Mouse (Mus musculus): Measurements from ENCODE around the gene Hecw2. TPM values are rescaled to one million over a fixed set of nuclear protein-coding genes. Genes with fewer than 3 reads are reported as not detected.

The Hecw2 gene
- total and polyA plus RNA-seq, 2 experiments from 2014 or later = 6.2 to 22.2 TPM

DNA sequence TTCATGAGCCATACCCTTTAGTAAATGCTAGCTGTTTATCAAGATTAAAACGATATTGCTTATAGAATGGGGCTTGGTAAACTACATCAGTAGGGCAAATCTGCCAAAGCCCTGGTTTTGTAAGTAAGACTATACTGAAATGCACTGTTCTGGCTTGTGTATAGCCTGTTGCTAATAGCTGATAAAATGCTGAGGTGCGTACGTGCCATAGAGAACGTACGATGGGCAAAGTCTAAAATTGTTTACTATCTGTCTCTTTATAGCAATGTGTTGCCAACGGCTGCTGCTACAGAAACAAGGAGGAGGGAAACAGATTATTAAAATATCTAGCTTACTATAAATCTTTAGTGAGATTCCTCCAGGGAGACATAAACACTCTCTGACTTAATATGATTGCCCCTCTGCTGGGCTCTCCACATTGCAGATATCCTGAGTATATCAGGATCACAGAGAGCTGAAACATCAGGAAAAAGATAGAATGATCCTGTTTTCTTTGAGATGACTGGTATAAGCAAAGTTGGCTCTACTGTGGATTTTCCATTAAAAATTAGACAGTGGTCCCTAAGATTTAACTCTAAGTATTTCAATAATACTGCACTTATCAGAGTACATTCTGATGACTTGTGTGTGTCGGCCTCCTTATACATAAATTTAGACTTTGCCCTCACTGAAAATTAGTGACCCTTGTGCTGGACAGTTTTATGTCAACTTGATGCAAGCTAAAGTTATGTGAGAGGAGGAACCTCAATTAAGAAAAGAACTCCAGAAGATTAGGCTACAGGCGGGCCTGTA lies 350.6 kb downstream of the Hecw2 start:
- Histone ChIP-seq H3K9me3 (ENCODE audit: low read length) (no peaks in the 10 kb centered on the region), H3K36me3 (ENCODE audit: insufficient read depth, low read length) (peaks cover 2% of the 10 kb centered on the region; the same call in 1 of the 2 replicates), H3K4me1 (ENCODE audit: insufficient read depth, low read length) (no peaks in the 10 kb centered on the region), H3K27me3 (ENCODE audit: insufficient read depth, low read length) (no peaks in the 10 kb centered on the region), H3K27ac (ENCODE audit: low read depth, low read length) (no peak overlapping the region), H3K4me2 (ENCODE audit: low read depth, low read length, poor library complexity, severe bottlenecking) (no peak overlapping the region), H3K9ac (replicated peaks; ENCODE audit: low read length, poor library complexity, severe bottlenecking) (no peak overlapping the region), H3K4me3 (ENCODE audit: low read depth, low read length) (no peak overlapping the region)
- 95% methylated on average over 8 of the region's 8 CpGs for WGBS
- DNase-seq (ENCODE audit: low spot score) (no peak), ATAC-seq (ENCODE audit: low FRiP score) (no peak)
- TF ChIP-seq CTCF (IDR thresholded peaks at IDR 0.05) = no peak

GRCm38 (mm10) chr1:53843051-53843450 lies 351.9 kb downstream of the Hecw2 start:
- no peak for TF ChIP-seq CTCF (IDR thresholded peaks at IDR 0.05)
- Histone ChIP-seq H3K4me2 (ENCODE audit: low read depth, low read length, poor library complexity, severe bottlenecking) (no peak overlapping the region), H3K4me1 (ENCODE audit: insufficient read depth, low read length) (no peaks in the 10 kb centered on the region), H3K27me3 (ENCODE audit: insufficient read depth, low read length) (no peaks in the 10 kb centered on the region), H3K27ac (ENCODE audit: low read depth, low read length) (no peak overlapping the region), H3K4me3 (ENCODE audit: low read depth, low read length) (no peak overlapping the region), H3K9me3 (ENCODE audit: low read length) (no peaks in the 10 kb centered on the region), H3K9ac (replicated peaks; ENCODE audit: low read length, poor library complexity, severe bottlenecking) (no peak overlapping the region), H3K36me3 (ENCODE audit: insufficient read depth, low read length) (peaks cover 5% of the 10 kb centered on the region; the same call in 1 of the 2 replicates)
- DNase-seq (ENCODE audit: low spot score) (no peak), ATAC-seq (ENCODE audit: low FRiP score) (no peak)
- WGBS = 88% methylated on average over 3 of the region's 3 CpGs

DNA sequence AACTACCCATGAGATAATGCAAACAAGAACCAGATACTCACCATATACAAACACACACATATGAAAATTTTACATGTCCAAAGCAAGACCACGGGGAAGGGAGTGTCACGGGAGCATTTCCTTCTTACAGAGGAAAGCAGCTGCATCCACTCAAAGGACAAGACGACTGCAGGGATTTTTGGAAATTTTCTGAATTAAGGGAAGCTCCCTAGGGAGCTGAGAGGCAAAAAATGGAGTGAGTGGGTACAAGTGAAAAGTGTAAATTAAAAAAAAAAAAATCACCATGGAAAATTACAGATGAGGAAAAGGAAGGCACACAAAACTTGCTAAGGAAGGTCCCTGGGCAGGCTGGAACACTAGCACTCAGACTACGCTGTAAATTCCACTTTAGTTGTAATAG lies 353.9 kb downstream of the Hecw2 start:
- WGBS = 66% methylated on average over 4 of the region's 4 CpGs
- no peak for TF ChIP-seq CTCF (IDR thresholded peaks at IDR 0.05)

GRCm38 (mm10) chr1:53839392-53839791 lies 355.6 kb downstream of the Hecw2 start:
- Histone ChIP-seq H3K36me3 (ENCODE audit: insufficient read depth, low read length) (peaks cover 5% of the 10 kb centered on the region; the same call in 1 of the 2 replicates), H3K27me3 (ENCODE audit: insufficient read depth, low read length) (no peaks in the 10 kb centered on the region), H3K27ac (ENCODE audit: low read depth, low read length) (no peak overlapping the region), H3K9me3 (ENCODE audit: low read length) (no peaks in the 10 kb centered on the region), H3K4me2 (ENCODE audit: low read depth, low read length, poor library complexity, severe bottlenecking) (no peak overlapping the region), H3K9ac (replicated peaks; ENCODE audit: low read length, poor library complexity, severe bottlenecking) (no peak overlapping the region), H3K4me3 (ENCODE audit: low read depth, low read length) (no peak overlapping the region), H3K4me1 (ENCODE audit: insufficient read depth, low read length) (no peaks in the 10 kb centered on the region)
- ATAC-seq (ENCODE audit: low FRiP score) (no peak), DNase-seq (ENCODE audit: low spot score) (no peak)
- WGBS = 71% methylated on average over 2 of the region's 2 CpGs
- no peak for TF ChIP-seq CTCF (IDR thresholded peaks at IDR 0.05)

More for the DNA sequence above, 353.9 kb downstream of the Hecw2 start:
- H3K4me3 ChIP-seq (ENCODE audit: low read depth, low read length) = no peak overlapping the region
- DNase-seq (ENCODE audit: low spot score) = no peak
- ATAC-seq (ENCODE audit: low FRiP score) = no peak
- H3K4me2 ChIP-seq (ENCODE audit: low read depth, low read length, poor library complexity, severe bottlenecking) = no peak overlapping the region
- no peaks in the 10 kb centered on the region for H3K27me3 ChIP-seq (ENCODE audit: insufficient read depth, low read length)
- H3K9ac ChIP-seq (replicated peaks; ENCODE audit: low read length, poor library complexity, severe bottlenecking) = no peak overlapping the region
- H3K27ac ChIP-seq (ENCODE audit: low read depth, low read length) = no peak overlapping the region
- no peaks in the 10 kb centered on the region for H3K9me3 ChIP-seq (ENCODE audit: low read length)
- no peaks in the 10 kb centered on the region for H3K4me1 ChIP-seq (ENCODE audit: insufficient read depth, low read length)
- H3K36me3 ChIP-seq (ENCODE audit: insufficient read depth, low read length) = peaks cover 5% of the 10 kb centered on the region; the same call in 1 of the 2 replicates

DNA sequence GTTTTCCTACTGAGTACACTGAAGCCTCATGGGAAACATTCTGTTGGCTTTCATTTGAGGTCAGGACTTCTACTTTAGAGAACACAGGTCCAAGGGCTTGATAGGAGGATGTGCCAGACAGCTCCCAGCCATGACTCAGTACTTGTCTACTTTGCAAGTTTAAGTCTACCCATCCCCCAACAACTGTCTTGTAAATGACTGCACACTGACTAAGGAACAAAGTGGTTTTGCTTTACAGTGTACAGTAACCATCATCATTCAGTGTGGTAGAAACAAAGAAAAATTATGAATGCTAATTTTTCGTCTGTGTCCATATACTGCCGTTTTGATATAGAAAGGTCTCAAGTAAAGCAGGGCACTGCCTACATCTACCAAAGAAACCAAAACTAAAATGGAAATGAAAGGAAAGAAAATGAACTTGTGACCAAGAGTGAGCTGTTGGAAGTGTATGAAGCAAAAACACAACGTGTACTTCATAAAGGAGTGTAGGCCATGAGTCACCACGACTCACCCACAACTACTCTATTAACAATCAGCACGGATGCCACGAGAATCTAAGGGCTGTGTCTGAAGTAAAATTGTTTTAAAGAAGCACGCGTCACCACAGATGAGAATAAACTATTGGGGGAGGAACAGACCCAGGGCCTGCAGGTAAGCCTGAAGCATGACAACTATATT lies 356.6 kb downstream of the Hecw2 start:
- Histone ChIP-seq H3K4me1 (ENCODE audit: insufficient read depth, low read length) (no peaks in the 10 kb centered on the region), H3K9ac (replicated peaks; ENCODE audit: low read length, poor library complexity, severe bottlenecking) (no peak overlapping the region), H3K4me2 (ENCODE audit: low read depth, low read length, poor library complexity, severe bottlenecking) (no peak overlapping the region), H3K27ac (ENCODE audit: low read depth, low read length) (no peak overlapping the region), H3K36me3 (ENCODE audit: insufficient read depth, low read length) (peaks cover 5% of the 10 kb centered on the region; the same call in 1 of the 2 replicates), H3K27me3 (ENCODE audit: insufficient read depth, low read length) (no peaks in the 10 kb centered on the region), H3K9me3 (ENCODE audit: low read length) (no peaks in the 10 kb centered on the region), H3K4me3 (ENCODE audit: low read depth, low read length) (no peak overlapping the region)
- WGBS = 93% methylated on average over 8 of the region's 8 CpGs
- no peak for DNase-seq (ENCODE audit: low spot score)
- no peak for ATAC-seq (ENCODE audit: low FRiP score)
- no peak for TF ChIP-seq CTCF (IDR thresholded peaks at IDR 0.05)

- no peak overlapping the region for H3K9ac ChIP-seq (replicated peaks; ENCODE audit: low read length, poor library complexity, severe bottlenecking)
- 0 out of 2 replicates have a peak, but pooled peaks cover 6% of the 10 kb centered on the region for H3K36me3 ChIP-seq (ENCODE audit: insufficient read depth, low read length)
- ATAC-seq (ENCODE audit: low FRiP score) (no peak), DNase-seq (ENCODE audit: low spot score) (no peak)
- no peak overlapping the region for H3K27ac ChIP-seq (ENCODE audit: low read depth, low read length)
- TF ChIP-seq CTCF (IDR thresholded peaks at IDR 0.05) = no peak
- H3K9me3 ChIP-seq (ENCODE audit: low read length) = no peaks in the 10 kb centered on the region
- H3K4me3 ChIP-seq (ENCODE audit: low read depth, low read length) = no peak overlapping the region
- no peak overlapping the region for H3K4me2 ChIP-seq (ENCODE audit: low read depth, low read length, poor library complexity, severe bottlenecking)
- no peaks in the 10 kb centered on the region for H3K4me1 ChIP-seq (ENCODE audit: insufficient read depth, low read length)
- 93% methylated on average over 5 of the region's 5 CpGs for WGBS
- no peaks in the 10 kb centered on the region for H3K27me3 ChIP-seq (ENCODE audit: insufficient read depth, low read length)
These were observed 364.7 kb downstream of the Hecw2 start for GRCm38 (mm10) chr1:53830286-53830685.

All from midbrain, postnatal 0 days (tissue).